Mouse (Mus musculus): ENCODE data around the gene Nelfcd. TPM values are rescaled to one million over a fixed set of nuclear protein-coding genes. Genes with fewer than 3 reads are reported as not detected.
A peak's percentile ranks its signal among the peaks of the same experiment; 100 is the strongest.

Nelfcd gene
- total RNA-seq, 2 experiments from 2014 or later: 46.2 to 50.4 TPM

- peak; percentile 96 to 97 for DNase-seq (ENCODE audit: low spot score in 2 of 2)
- intact Hi-C loops (cut with DNase I): loop anchor here (5.0 kb wide), 2 partner anchors 132 to 152 kb away; no protein-coding TSS in a partner anchor
These were observed 48.4 kb downstream of the Nelfcd start, which contains the start of gene Atp5e for GRCm38 (mm10) chr2:174463789-174464523. TSS of gene Atp5e (minus strand) at chr2:174464105.

GRCm38 (mm10) chr2:174470333-174470732 lies 54.7 kb downstream of the Nelfcd start:
- intact Hi-C loops (cut with DNase I): loop anchor here (5.0 kb wide), 1 partner anchor 202 kb away; no protein-coding TSS in a partner anchor
- no peak for DNase-seq (ENCODE audit: low spot score in 2 of 2)

- intact Hi-C loops (cut with DNase I): loop anchor here (5.0 kb wide), 1 partner anchor 201 kb away; no protein-coding TSS in a partner anchor
These were observed 55.3 kb downstream of the Nelfcd start for GRCm38 (mm10) chr2:174470786-174471405.

GRCm38 (mm10) chr2:174472407-174472806 lies 56.8 kb downstream of the Nelfcd start:
- intact Hi-C loops (cut with DNase I): loop anchor here (5.0 kb wide), 1 partner anchor 200 kb away; no protein-coding TSS in a partner anchor
- DNase-seq (ENCODE audit: low spot score in 2 of 2): peak in 1 of 2 experiments; percentile 11

More at GRCm38 (mm10) chr2:174470786-174471405, 55.3 kb downstream of the Nelfcd start:
- DNase-seq (ENCODE audit: low spot score in 2 of 2): no peak

GRCm38 (mm10) chr2:174472818-174473549 lies 57.4 kb downstream of the Nelfcd start, which contains the start of gene Prelid3b:
TSS of gene Prelid3b (minus strand) at chr2:174473081.
- DNase-seq (ENCODE audit: low spot score in 2 of 2): peak; percentile 99
- intact Hi-C loops (cut with DNase I): loop anchor here (5.0 kb wide), 1 partner anchor 199 kb away; no protein-coding TSS in a partner anchor

GRCm38 (mm10) chr2:174473550-174473927 lies 57.9 kb downstream of the Nelfcd start:
- DNase-seq (ENCODE audit: low spot score in 2 of 2): no peak
- intact Hi-C loops (cut with DNase I): loop anchor here (5.0 kb wide), 1 partner anchor 199 kb away; no protein-coding TSS in a partner anchor

Other genes starting within 250 kb of the Nelfcd start
- gene Gnas, start 131.5 kb upstream of the Nelfcd start, total RNA-seq (2021): 1,000 to 10,000 TPM; 1,818 to 2,021 TPM
- gene Gm20721, start 69.1 kb upstream of the Nelfcd start, total RNA-seq (2021): 1 to 10 TPM; 2.3 to 2.7 TPM
- 10 to 100 TPM; 21.2 to 22.8 TPM for gene Ctsz, start 23.2 kb downstream of the Nelfcd start, total RNA-seq (2021)
- gene Tubb1, start 34.9 kb downstream of the Nelfcd start, total RNA-seq (2021): under 1 TPM in 1 of 2 experiments, not detected in 1; 0.24 TPM
- gene Atp5e, start 48.3 kb downstream of the Nelfcd start, total RNA-seq (2021): 100 to 1,000 TPM; 329 to 340 TPM
- gene Prelid3b, start 57.3 kb downstream of the Nelfcd start, total RNA-seq (2021): 10 to 100 TPM; 43.5 to 47.0 TPM
- gene Zfp831, start 227.7 kb downstream of the Nelfcd start, total RNA-seq (2021): 1 to 10 TPM; 8.6 to 8.8 TPM